Mouse (Mus musculus): Measurements from ENCODE around the gene Parp3. TPM values are rescaled to one million over a fixed set of nuclear protein-coding genes. Genes with fewer than 3 reads are reported as not detected.

Parp3 gene
- 1.4 and 2.2 TPM in 2 replicates for total RNA-seq (2012; rRNA removed)
- 1 to 10 TPM in 1 of 2 experiments, not detected in 1; 5.0 TPM for polyA plus RNA-seq (2012; ENCODE audit: insufficient read depth in 1 of 2, insufficient read length in 2 of 2, low read depth in 1 of 2, low replicate concordance in 2 of 2, missing spikeins in 1 of 2)

DNA sequence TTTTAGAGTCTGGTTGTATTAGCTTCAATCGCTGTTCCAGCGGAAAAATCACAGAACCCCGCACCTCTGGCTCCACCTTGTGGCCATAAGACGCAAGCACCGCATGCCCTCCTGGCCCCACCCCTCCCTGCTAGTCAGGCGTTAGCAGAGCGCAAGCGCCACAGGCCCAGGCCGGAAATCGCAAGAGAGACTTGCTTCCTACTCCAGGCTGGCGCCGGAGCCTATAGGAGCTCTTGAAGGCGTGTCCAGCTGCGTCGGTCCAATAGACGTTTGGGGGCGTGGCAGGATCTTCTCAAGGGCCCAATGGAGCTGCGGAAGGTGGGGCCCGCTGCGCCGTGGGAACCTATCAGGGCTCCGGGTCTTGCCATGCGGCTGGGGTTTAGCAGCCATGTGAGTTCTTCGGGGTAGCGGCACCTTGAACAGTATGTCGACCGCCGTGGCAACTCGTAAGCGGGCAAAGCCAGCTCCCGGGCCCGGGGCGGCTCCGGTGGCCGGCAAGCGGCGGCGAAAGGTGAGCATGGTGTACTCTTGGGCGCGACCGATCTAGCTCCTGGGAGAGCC, at the start of gene Parp3:
Gene Parp3 (minus strand): TSS at position 26 of the 561 bp plus-strand sequence.
- peaks cover 0 to 11% of the 10 kb centered on the region in 2 experiments; a peak in 3 of 4 replicates for H3K4me1 ChIP-seq (ENCODE audit: control insufficient read depth in 1 of 2, insufficient read depth in 2 of 2, low read length in 2 of 2)
- H3K36me3 ChIP-seq (ENCODE audit: control insufficient read depth in 1 of 2, insufficient read depth in 2 of 2, low read length in 2 of 2), result peaks cover 0 to 3% of the 10 kb centered on the region in 2 experiments; a peak in 3 of 4 replicates
- peak within 1 kb of the TSS; percentile 68 for H3K27ac ChIP-seq (ENCODE audit: control insufficient read depth, low read depth, low read length)
- no peaks in the 10 kb centered on the region for H3K9me3 ChIP-seq (replicated peaks; ENCODE audit: insufficient read depth, low read length)
- peaks cover 27% of the 10 kb centered on the region for H3K79me2 ChIP-seq (ENCODE audit: control insufficient read depth, insufficient read depth, low read length, poor library complexity)
- H3K9ac ChIP-seq (ENCODE audit: control insufficient read depth, low read depth, low read length, poor library complexity, severe bottlenecking), result peak within 1 kb of the TSS; percentile 81
- peak within 1 kb of the TSS; percentile 78 to 97 for H3K4me3 ChIP-seq (ENCODE audit: control insufficient read depth in 1 of 2, insufficient read depth in 1 of 2, low read depth in 2 of 2, low read length in 2 of 2)
- no peaks in the 10 kb centered on the region for H3K27me3 ChIP-seq (ENCODE audit: control insufficient read depth in 1 of 2, insufficient read depth in 2 of 2, low read length in 2 of 2)
- peak; percentile 100 for DNase-seq (ENCODE audit: low read depth, low spot score)
- TF ChIP-seq KAT2A (conservative IDR thresholded peaks at IDR 0.05; ENCODE audit: low read depth, low read length), result no peak; the same call in 1 of the 2 replicates
- no peak for TF ChIP-seq USF2 (IDR thresholded peaks at IDR 0.05; ENCODE audit: borderline replicate concordance in 1 of 2, insufficient read depth in 1 of 2, low read depth in 1 of 2, low read length in 2 of 2)
- TF ChIP-seq NELFE (IDR thresholded peaks at IDR 0.05; ENCODE audit: low read depth, low read length), result peak; percentile 80
- TF ChIP-seq RAD21 (IDR thresholded peaks at IDR 0.05; ENCODE audit: low read depth, low read length), result peak; percentile 96
- TF ChIP-seq CHD2 (IDR thresholded peaks at IDR 0.05; ENCODE audit: low read length), result peak; percentile 48; the same call in 1 of the 2 replicates
- peak; percentile 49; the same call in 1 of the 2 replicates for TF ChIP-seq ZC3H11A (IDR thresholded peaks at IDR 0.05; ENCODE audit: low read depth, low read length)
- no peak for TF ChIP-seq TCF12 (IDR thresholded peaks at IDR 0.05; ENCODE audit: low read depth, low read length)
- peak; percentile 83 for TF ChIP-seq RCOR1 (IDR thresholded peaks at IDR 0.05; ENCODE audit: low read depth, low read length)
- TF ChIP-seq MXI1 (IDR thresholded peaks at IDR 0.05; ENCODE audit: low read depth, low read length), result peak; percentile 99
- TF ChIP-seq TBP (IDR thresholded peaks at IDR 0.05; ENCODE audit: low read depth, low read length), result 0 out of 2 replicates have a peak, but pooled peaks have one; percentile 42
- no peak for TF ChIP-seq JUND (IDR thresholded peaks at IDR 0.05; ENCODE audit: low read depth, low read length)
- no peak for TF ChIP-seq E2F4 (IDR thresholded peaks at IDR 0.05; ENCODE audit: borderline replicate concordance, low read depth, low read length)
- TF ChIP-seq TAL1 (IDR thresholded peaks at IDR 0.05; ENCODE audit: low read length), result no peak
- peak; percentile 96 for TF ChIP-seq ELF1 (IDR thresholded peaks at IDR 0.05; ENCODE audit: low read depth, low read length)
- TF ChIP-seq GABPA (IDR thresholded peaks at IDR 0.05; ENCODE audit: low read depth, low read length), result no peak
- TF ChIP-seq CTCF (IDR thresholded peaks at IDR 0.05 in 2 of 3, conservative IDR thresholded peaks at IDR 0.05 in 1 of 3; ENCODE audit: control insufficient read depth in 1 of 3, insufficient read depth in 1 of 3, low read depth in 2 of 3, low read length in 3 of 3, poor library complexity in 1 of 3, severe bottlenecking in 1 of 3), result peak; percentile 84 to 98 (median 95)
- no peak; the same call in 1 of the 2 replicates for TF ChIP-seq POLR2AphosphoS2 (IDR thresholded peaks at IDR 0.05; ENCODE audit: low read length)
- TF ChIP-seq GATA1 (IDR thresholded peaks at IDR 0.05; ENCODE audit: low read depth, low read length), result no peak
- TF ChIP-seq EP300 (IDR thresholded peaks at IDR 0.05; ENCODE audit: low read depth in 1 of 2, low read length in 2 of 2), result no peak
- TF ChIP-seq MAX (IDR thresholded peaks at IDR 0.05; ENCODE audit: low read length), result peak; percentile 96
- peak; percentile 62 for TF ChIP-seq USF1 (IDR thresholded peaks at IDR 0.05; ENCODE audit: low read depth, low read length)
- TF ChIP-seq UBTF (IDR thresholded peaks at IDR 0.05; ENCODE audit: borderline replicate concordance, insufficient read depth, low read depth, low read length), result no peak
- TF ChIP-seq SMC3 (IDR thresholded peaks at IDR 0.05; ENCODE audit: low read depth, low read length), result peak; percentile 77
- peak; percentile 65 to 89 for TF ChIP-seq POLR2A (IDR thresholded peaks at IDR 0.05; ENCODE audit: control insufficient read depth in 1 of 2, insufficient read depth in 1 of 2, low read depth in 1 of 2, low read length in 2 of 2, poor library complexity in 1 of 2)
- TF ChIP-seq HCFC1 (IDR thresholded peaks at IDR 0.05; ENCODE audit: low read depth, low read length), result peak; percentile 85
- TF ChIP-seq MYB (IDR thresholded peaks at IDR 0.05; ENCODE audit: low read depth, low read length), result no peak
- TF ChIP-seq POLR2AphosphoS5 (IDR thresholded peaks at IDR 0.05; ENCODE audit: borderline replicate concordance, low read depth, low read length), result no peak
- TF ChIP-seq NRF1 (IDR thresholded peaks at IDR 0.05; ENCODE audit: insufficient read depth, low read depth, low read length, poor library complexity, severe bottlenecking), result peak; percentile 93
- no peak for TF ChIP-seq ZMIZ1 (IDR thresholded peaks at IDR 0.05; ENCODE audit: low read depth, low read length)
- TF ChIP-seq ZNF384 (IDR thresholded peaks at IDR 0.05; ENCODE audit: low read depth, low read length), result no peak
- peak; percentile 83; the same call in 1 of the 2 replicates for TF ChIP-seq MAZ (IDR thresholded peaks at IDR 0.05; ENCODE audit: low read depth, low read length)
- no peak for TF ChIP-seq CHD1 (IDR thresholded peaks at IDR 0.05; ENCODE audit: low read depth, low read length)
- peak; percentile 88 for TF ChIP-seq SIN3A (IDR thresholded peaks at IDR 0.05; ENCODE audit: low read length)
- peak; percentile 89 for TF ChIP-seq MYC (IDR thresholded peaks at IDR 0.05; ENCODE audit: low read depth, low read length)
- TF ChIP-seq ZKSCAN1 (IDR thresholded peaks at IDR 0.05; ENCODE audit: low read depth, low read length), result no peak
- TF ChIP-seq BHLHE40 (IDR thresholded peaks at IDR 0.05; ENCODE audit: borderline replicate concordance, low read depth, low read length), result no peak
